Mouse (Mus musculus): Measurements from ENCODE around the gene Creg1.

Gene Creg1

GRCm38 (mm10) chr1:165763635-165764372 lies at the start of gene Creg1:
Gene Creg1 (plus strand): TSS chr1:165763746.
- DNase-seq (ENCODE audit: low read depth): peak; percentile 95

- no peak for DNase-seq (ENCODE audit: low read depth)
These were observed 49.7 kb upstream of the Creg1 start for GRCm38 (mm10) chr1:165713798-165714197.

GRCm38 (mm10) chr1:165716426-165716825 lies 47.1 kb upstream of the Creg1 start:
- DNase-seq (ENCODE audit: low read depth): no peak

- DNase-seq (ENCODE audit: low read depth): no peak
These were observed 45.6 kb upstream of the Creg1 start for GRCm38 (mm10) chr1:165717711-165718542.

- DNase-seq (ENCODE audit: low read depth): no peak
These were observed 44.9 kb upstream of the Creg1 start for GRCm38 (mm10) chr1:165718543-165719105.

GRCm38 (mm10) chr1:165722531-165723123 lies 40.9 kb upstream of the Creg1 start:
- DNase-seq (ENCODE audit: low read depth): no peak

GRCm38 (mm10) chr1:165724219-165725033 lies 39.1 kb upstream of the Creg1 start:
- DNase-seq (ENCODE audit: low read depth): no peak

GRCm38 (mm10) chr1:165725039-165725644 lies 38.4 kb upstream of the Creg1 start:
- DNase-seq (ENCODE audit: low read depth): no peak

- no peak for DNase-seq (ENCODE audit: low read depth)
These were observed 36.6 kb upstream of the Creg1 start for GRCm38 (mm10) chr1:165726986-165727385.

GRCm38 (mm10) chr1:165728057-165728639 lies 35.4 kb upstream of the Creg1 start:
- DNase-seq (ENCODE audit: low read depth): no peak

- DNase-seq (ENCODE audit: low read depth): no peak
These were observed 33.4 kb upstream of the Creg1 start for GRCm38 (mm10) chr1:165730129-165730528.

GRCm38 (mm10) chr1:165731553-165731952 lies 32.0 kb upstream of the Creg1 start:
- DNase-seq (ENCODE audit: low read depth): no peak

GRCm38 (mm10) chr1:165734840-165735239 lies 28.7 kb upstream of the Creg1 start:
- no peak for DNase-seq (ENCODE audit: low read depth)

- peak; percentile 76 for DNase-seq (ENCODE audit: low read depth)
These were observed 27.4 kb upstream of the Creg1 start for GRCm38 (mm10) chr1:165735826-165736818.

- DNase-seq (ENCODE audit: low read depth): no peak
These were observed 26.1 kb upstream of the Creg1 start for GRCm38 (mm10) chr1:165737451-165737850.

- no peak for DNase-seq (ENCODE audit: low read depth)
These were observed 25.7 kb upstream of the Creg1 start for GRCm38 (mm10) chr1:165737867-165738266.

GRCm38 (mm10) chr1:165738985-165739384 lies 24.6 kb upstream of the Creg1 start:
- no peak for DNase-seq (ENCODE audit: low read depth)

- no peak for DNase-seq (ENCODE audit: low read depth)
These were observed 21.6 kb upstream of the Creg1 start for GRCm38 (mm10) chr1:165741989-165742388.

GRCm38 (mm10) chr1:165748053-165748452 lies 15.5 kb upstream of the Creg1 start:
- no peak for DNase-seq (ENCODE audit: low read depth)

- no peak for DNase-seq (ENCODE audit: low read depth)
These were observed 12.4 kb upstream of the Creg1 start for GRCm38 (mm10) chr1:165751142-165751541.

Data from c-Kit-positive CD71-positive TER-119-negative erythroid progenitor cells, embryonic 14.5 days (primary cell).